Mouse (Mus musculus): ENCODE data around the gene Kat2b.

GRCm38 (mm10) chr17:53626160-53626559 is 59.5 kb downstream of the Kat2b start:
- TF ChIP-seq HCFC1 (IDR thresholded peaks at IDR 0.05; ENCODE audit: low read depth, low read length) = no peak
- TF ChIP-seq GATA1 (IDR thresholded peaks at IDR 0.05; ENCODE audit: low read depth, low read length) = no peak
- TF ChIP-seq MXI1 (IDR thresholded peaks at IDR 0.05; ENCODE audit: low read depth, low read length) = no peak
- no peak for TF ChIP-seq TAL1 (IDR thresholded peaks at IDR 0.05; ENCODE audit: low read length)
- no peak for TF ChIP-seq CTCF (IDR thresholded peaks at IDR 0.05 in 2 of 3, conservative IDR thresholded peaks at IDR 0.05 in 1 of 3; ENCODE audit: control insufficient read depth in 1 of 3, insufficient read depth in 1 of 3, low read depth in 2 of 3, low read length in 3 of 3, poor library complexity in 1 of 3, severe bottlenecking in 1 of 3)
- TF ChIP-seq SMC3 (IDR thresholded peaks at IDR 0.05; ENCODE audit: low read depth, low read length) = no peak
- no peak for TF ChIP-seq CHD1 (IDR thresholded peaks at IDR 0.05; ENCODE audit: low read depth, low read length)
- TF ChIP-seq SIN3A (IDR thresholded peaks at IDR 0.05; ENCODE audit: low read length) = no peak
- TF ChIP-seq ZMIZ1 (IDR thresholded peaks at IDR 0.05; ENCODE audit: low read depth, low read length) = no peak
- TF ChIP-seq KAT2A (conservative IDR thresholded peaks at IDR 0.05; ENCODE audit: low read depth, low read length) = no peak
- no peak for TF ChIP-seq MAZ (IDR thresholded peaks at IDR 0.05; ENCODE audit: low read depth, low read length)
- TF ChIP-seq USF1 (IDR thresholded peaks at IDR 0.05; ENCODE audit: low read depth, low read length) = no peak

All from MEL (cell line).